Mouse (Mus musculus) lung, postnatal 0 days (tissue): ENCODE measurements around the gene Nup35. TPM values are rescaled to one million over a fixed set of nuclear protein-coding genes. Genes with fewer than 3 reads are reported as not detected.

Experiments used
- ATAC-seq: fragments of 200-750 bp; cut with Nextera tagmentation; 2 replicates; pipeline ENCODE4 v1.8.0; 2017; ENCODE audit warnings: moderate library complexity
- DNase-seq: peaks from one replicate; pipeline ENCODE4 v3.0.0-alpha.2; 2016; ENCODE audit warnings: low spot score
- H3K27ac ChIP-seq: fragments of 300-500 bp; sonication (generic); 2 replicates; pipeline ENCODE4 v1.5.1; 2014; ENCODE audit warnings: antibody characterized with exemption, mild to moderate bottlenecking, low read length, mixed read lengths
- H3K27me3 ChIP-seq: fragments of 300-500 bp; sonication (generic); replicated peaks from 2 replicates; pipeline ENCODE4 v1.6.1; 2014; ENCODE audit warnings: low read length, mixed read lengths; ENCODE audit not compliant: insufficient read depth
- H3K36me3 ChIP-seq: fragments of 300-500 bp; sonication (generic); 2 replicates; pipeline ENCODE4 v1.6.1; 2014; ENCODE audit warnings: low read length, mixed read lengths; ENCODE audit not compliant: insufficient read depth
- H3K4me1 ChIP-seq: fragments of 300-500 bp; sonication (generic); 2 replicates; pipeline ENCODE4 v1.6.1; 2014; ENCODE audit warnings: antibody characterized with exemption, low read depth, low read length, mixed read lengths; ENCODE audit not compliant: insufficient read depth
- H3K4me2 ChIP-seq: fragments of 300-500 bp; sonication (generic); replicated peaks from 2 replicates; pipeline ENCODE4 v1.6.1; 2014; ENCODE audit warnings: low read depth, mild to moderate bottlenecking, low read length, moderate library complexity, mixed read lengths
- H3K4me3 ChIP-seq: fragments of 300-500 bp; sonication (generic); 2 replicates; pipeline ENCODE4 v1.5.1; 2014; ENCODE audit warnings: low read depth, low read length
- H3K9ac ChIP-seq: fragments of 300-500 bp; sonication (generic); replicated peaks from 2 replicates; pipeline ENCODE4 v1.6.1; 2014; ENCODE audit warnings: low read depth, mild to moderate bottlenecking
- H3K9me3 ChIP-seq: fragments of 300-500 bp; sonication (generic); 2 replicates; pipeline ENCODE4 v1.6.1; 2016; ENCODE audit warnings: low read length, mixed read lengths
- CTCF ChIP-seq: IDR thresholded peaks from 2 replicates; pipeline ENCODE4 v1.5.1; 2016; ENCODE audit warnings: antibody characterized with exemption, mild to moderate bottlenecking
- EP300 ChIP-seq: IDR thresholded peaks from 2 replicates; pipeline ENCODE4 v1.6.1; 2016; ENCODE audit warnings: antibody characterized with exemption, mild to moderate bottlenecking, control low read depth
- WGBS: fragments of 180-500 bp; shearing (Covaris S2); extraction: QIAGEN DNeasy Blood & Tissue Kit; methylation state at CpG from one replicate; pipeline ENCODE4 v1.1.7; 2014; 5-methylcytosine and 5-hydroxymethylcytosine counted together
- polyA plus RNA-seq: library from polyadenylated mRNA; unstranded; fragments of >200 nt; fragmentation: Nextera tagmentation; extraction: Ambion mirVana; gene quantifications from 2 replicates; pipeline ENCODE4 v1.2.1, GENCODE M21; 2015

Nup35 gene
- polyA plus RNA-seq, 1 experiment from 2014 or later: 18.0 TPM

DNA sequence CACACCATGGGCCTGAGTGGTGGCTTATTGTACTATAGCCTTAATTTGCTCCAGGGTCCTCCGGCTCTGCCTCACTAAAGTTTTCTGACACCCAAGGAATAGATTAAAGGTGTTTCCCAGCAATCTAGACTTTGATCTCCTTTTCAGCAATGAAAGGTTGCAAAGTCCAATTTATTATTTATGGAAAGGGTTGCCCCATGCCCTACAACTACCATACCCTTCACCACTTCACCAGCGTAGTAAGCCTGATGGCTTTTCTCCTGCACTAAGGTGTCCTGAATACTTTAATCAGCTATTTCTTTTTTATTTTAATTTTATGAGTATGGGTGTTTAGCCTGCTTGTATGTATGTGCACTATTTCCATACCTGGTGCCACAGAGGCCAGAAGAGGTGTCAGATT is 45.6 kb downstream of the Nup35 start:
- TF ChIP-seq EP300: no peak
- no peak for TF ChIP-seq CTCF
- no peaks in the 10 kb centered on the region for H3K4me1 ChIP-seq
- H3K4me3 ChIP-seq: no peak overlapping the region
- no peak overlapping the region for H3K27ac ChIP-seq
- H3K27me3 ChIP-seq: no peaks in the 10 kb centered on the region
- H3K9ac ChIP-seq: no peak overlapping the region
- no peak overlapping the region for H3K4me2 ChIP-seq
- ATAC-seq: no peak
- WGBS: 99% methylated on average over 2 of the region's 2 CpGs
- no peak for DNase-seq
- no peaks in the 10 kb centered on the region; the same call in 1 of the 2 replicates for H3K36me3 ChIP-seq
- no peaks in the 10 kb centered on the region for H3K9me3 ChIP-seq

DNA sequence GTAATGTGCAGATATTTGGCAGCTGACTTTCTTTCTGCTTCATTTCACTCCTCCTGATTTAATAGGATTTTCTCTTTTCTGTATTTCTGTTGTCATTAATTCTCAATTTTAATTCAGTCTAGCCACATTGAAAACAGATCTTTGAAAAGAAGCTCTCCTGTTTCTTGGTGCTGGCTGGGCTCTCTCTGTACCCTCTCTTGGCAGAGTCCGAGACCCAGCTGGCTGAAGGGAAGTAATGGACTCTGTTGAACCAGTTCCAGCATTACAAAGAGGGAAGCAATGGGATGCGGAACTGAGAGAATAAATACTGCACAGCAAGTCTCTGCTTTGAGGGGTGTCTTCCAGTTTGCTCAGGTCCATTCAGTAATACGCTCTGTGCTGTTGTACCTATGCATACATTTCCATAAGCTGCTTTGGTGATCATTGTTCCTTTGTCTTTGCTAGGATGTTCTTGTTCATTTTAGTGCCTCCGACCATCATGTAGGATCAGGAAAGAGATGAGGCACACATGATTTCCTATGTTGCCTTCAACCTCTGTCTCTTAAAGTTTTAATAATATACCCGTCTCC is 50.4 kb downstream of the Nup35 start:
- ATAC-seq: no peak
- Histone ChIP-seq H3K4me3 (no peak overlapping the region), H3K9me3 (no peaks in the 10 kb centered on the region), H3K4me1 (no peaks in the 10 kb centered on the region), H3K36me3 (no peaks in the 10 kb centered on the region), H3K9ac (no peak overlapping the region), H3K4me2 (no peak overlapping the region), H3K27me3 (no peaks in the 10 kb centered on the region), H3K27ac (no peak overlapping the region)
- TF ChIP-seq CTCF: no peak
- TF ChIP-seq EP300: no peak
- 90% methylated on average over 5 of the region's 5 CpGs for WGBS
- no peak for DNase-seq

DNA sequence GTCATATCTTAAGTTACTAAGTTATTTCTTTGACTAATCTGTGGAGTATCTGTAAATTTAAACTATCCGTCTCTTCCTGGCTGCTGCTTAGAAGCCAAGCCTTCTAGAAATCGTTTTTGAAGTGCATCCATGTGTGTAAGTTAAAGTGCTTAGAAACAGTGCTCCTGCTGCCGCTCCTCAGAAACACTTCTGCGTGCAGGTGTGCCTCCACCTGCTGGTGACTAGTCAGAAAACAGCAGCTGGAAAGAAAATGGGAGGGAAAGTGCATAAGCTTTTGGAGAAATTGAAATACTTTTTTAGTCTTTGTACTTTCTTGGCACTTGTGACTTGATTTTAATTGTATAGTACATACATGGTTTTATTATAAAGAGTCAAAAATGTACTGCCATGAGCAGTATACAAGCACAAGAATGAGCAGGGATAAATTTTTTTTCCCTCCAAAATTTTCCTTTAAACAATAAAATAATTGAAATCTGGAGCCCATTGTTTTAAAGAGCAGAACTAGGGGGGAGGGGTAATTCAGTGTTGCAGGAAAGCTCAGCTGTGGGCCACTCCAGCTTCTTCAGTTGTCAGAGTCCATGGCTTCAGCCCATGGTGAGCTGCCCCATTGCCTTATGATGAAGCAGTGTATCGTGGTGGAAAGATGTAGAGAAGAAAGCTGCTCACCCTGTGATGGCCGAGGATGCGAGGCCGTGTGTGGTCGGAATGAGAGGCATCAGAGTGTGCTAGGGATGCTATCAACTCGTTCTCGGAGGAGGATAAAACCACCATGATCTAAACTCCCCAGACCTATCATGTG is 53.0 kb downstream of the Nup35 start:
- Histone ChIP-seq H3K9ac (no peak overlapping the region), H3K4me2 (no peak overlapping the region), H3K4me1 (no peaks in the 10 kb centered on the region), H3K36me3 (no peaks in the 10 kb centered on the region), H3K4me3 (no peak overlapping the region), H3K9me3 (no peaks in the 10 kb centered on the region), H3K27me3 (no peaks in the 10 kb centered on the region), H3K27ac (no peak overlapping the region)
- DNase-seq: peak; percentile 48
- no peak for ATAC-seq
- peak; percentile 63 for TF ChIP-seq CTCF
- no peak for TF ChIP-seq EP300
- WGBS: 73% methylated on average over 11 of the region's 11 CpGs

DNA sequence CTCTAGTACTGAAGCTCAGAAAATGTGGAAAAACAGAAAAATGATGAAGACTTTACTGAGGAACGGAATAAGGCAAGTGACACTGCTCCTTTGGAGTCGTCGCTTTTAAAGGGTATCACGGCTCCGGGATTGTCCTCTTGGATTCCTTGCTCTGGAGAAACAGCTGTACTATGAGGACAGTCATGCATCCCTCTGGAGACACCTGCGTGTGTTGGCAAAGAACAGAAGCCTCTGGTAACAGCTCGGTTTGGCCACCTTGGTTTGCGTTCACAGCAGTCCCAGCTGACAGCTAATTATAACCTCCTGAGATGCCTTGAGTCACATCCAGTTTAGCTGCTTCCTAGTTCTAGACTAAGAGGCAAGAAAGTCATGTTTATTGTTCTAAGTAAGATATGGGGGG is 61.8 kb downstream of the Nup35 start:
- H3K4me2 ChIP-seq: no peak overlapping the region
- no peak overlapping the region for H3K27ac ChIP-seq
- no peaks in the 10 kb centered on the region for H3K9me3 ChIP-seq
- no peaks in the 10 kb centered on the region for H3K4me1 ChIP-seq
- DNase-seq (no peak), ATAC-seq (no peak)
- WGBS: 86% methylated on average over 8 of the region's 8 CpGs
- H3K36me3 ChIP-seq: no peaks in the 10 kb centered on the region
- TF ChIP-seq CTCF (no peak), EP300 (no peak)
- no peak overlapping the region for H3K4me3 ChIP-seq
- H3K9ac ChIP-seq: no peak overlapping the region
- no peaks in the 10 kb centered on the region for H3K27me3 ChIP-seq

DNA sequence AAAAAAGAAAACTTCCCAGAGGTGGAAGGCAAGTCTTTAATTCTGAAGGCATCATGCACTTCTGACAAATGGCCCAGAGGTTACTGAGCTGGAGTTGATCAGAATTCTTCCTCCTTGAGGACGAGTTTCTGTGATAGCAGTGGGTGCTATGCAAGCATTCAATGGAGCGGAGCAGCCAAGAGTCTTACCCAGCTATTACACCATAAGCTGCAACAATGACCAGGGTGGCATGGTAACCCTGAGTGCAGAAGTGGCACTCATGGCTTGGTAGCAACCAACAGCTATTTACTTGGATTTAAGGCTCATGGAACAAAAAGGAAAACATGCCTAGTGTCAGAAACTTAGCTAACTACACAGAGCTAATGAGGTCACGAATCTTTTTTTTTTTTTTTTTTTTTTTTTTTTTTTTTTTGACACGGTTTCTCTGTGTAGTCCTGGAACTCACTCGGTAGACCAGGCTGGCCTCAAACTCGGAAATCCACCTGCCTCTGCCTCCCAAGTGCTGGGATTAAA is 66.7 kb downstream of the Nup35 start:
- Histone ChIP-seq H3K4me2 (no peak overlapping the region), H3K9ac (no peak overlapping the region), H3K36me3 (no peaks in the 10 kb centered on the region), H3K4me1 (no peaks in the 10 kb centered on the region), H3K9me3 (no peaks in the 10 kb centered on the region), H3K27me3 (no peaks in the 10 kb centered on the region), H3K27ac (no peak overlapping the region), H3K4me3 (no peak overlapping the region)
- TF ChIP-seq CTCF (no peak), EP300 (no peak)
- DNase-seq (no peak), ATAC-seq (no peak)
- 78% methylated on average over 6 of the region's 6 CpGs for WGBS

DNA sequence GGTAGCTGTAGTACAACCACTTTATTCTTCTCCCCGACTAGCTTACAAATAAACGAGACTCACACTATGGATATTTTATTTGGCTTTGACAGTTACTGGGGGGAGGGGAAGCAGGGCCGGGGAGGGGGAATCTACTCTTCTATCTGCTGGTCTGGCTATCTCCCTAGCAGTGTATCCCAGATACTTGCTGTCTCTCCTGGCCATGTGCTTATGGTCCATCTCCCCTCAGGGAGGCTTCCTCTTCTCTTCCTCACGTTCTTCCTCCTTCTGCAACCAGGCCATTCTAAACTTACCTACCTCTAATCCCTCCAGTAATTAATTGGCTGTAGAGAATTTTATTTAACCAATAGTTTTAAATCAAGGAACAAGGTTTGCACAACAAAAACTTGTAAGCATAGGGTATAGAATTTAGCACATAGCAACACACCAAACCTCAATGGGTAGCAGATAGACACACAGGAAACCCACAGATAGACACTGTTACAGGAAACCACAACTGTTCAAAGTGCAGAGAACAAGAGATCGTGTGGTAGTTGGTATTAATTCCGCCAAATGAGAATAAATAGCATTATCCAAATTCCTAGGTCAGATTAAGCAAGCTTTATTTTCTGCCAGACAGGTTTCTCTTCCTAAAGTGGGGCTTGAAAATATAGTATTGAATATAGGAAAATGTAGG is 67.5 kb downstream of the Nup35 start:
- 70% methylated on average over 6 of the region's 6 CpGs for WGBS
- DNase-seq (no peak), ATAC-seq (no peak)
- Histone ChIP-seq H3K9me3 (no peaks in the 10 kb centered on the region), H3K9ac (no peak overlapping the region), H3K36me3 (no peaks in the 10 kb centered on the region), H3K4me2 (no peak overlapping the region), H3K27me3 (no peaks in the 10 kb centered on the region), H3K4me3 (no peak overlapping the region), H3K27ac (no peak overlapping the region), H3K4me1 (no peaks in the 10 kb centered on the region)
- no peak for TF ChIP-seq EP300
- no peak for TF ChIP-seq CTCF
